Mouse (Mus musculus) 416B (cell line): ENCODE results near the gene Bhmt.
A peak's percentile ranks its signal among the peaks of the same experiment; 100 is the strongest.

ENCODE experiments used
- DNase-seq: peaks from one replicate; pipeline ENCODE4 v3.0.0; 2011; ENCODE audit warnings: low read depth

Gene Bhmt

DNA sequence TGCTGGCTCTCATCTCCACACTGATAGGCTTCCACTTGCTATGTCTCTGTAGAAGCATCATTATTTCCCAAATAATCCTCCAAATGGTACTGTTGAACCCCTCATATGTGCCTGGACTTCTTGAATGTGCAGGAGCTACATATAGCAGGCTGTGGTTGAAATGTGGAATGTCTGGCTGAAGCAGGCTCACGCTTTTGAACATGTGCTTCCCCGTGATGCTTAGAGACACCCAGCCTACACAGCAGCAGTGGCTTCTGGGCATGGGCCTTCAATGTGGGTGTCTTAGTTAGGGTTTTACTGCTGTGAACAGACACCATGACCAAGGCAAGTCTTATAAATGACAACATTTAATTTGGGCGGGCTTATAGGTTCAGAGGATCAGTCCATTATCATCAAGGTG, 30.1 kb downstream of the Bhmt start:
- no peak for DNase-seq

DNA sequence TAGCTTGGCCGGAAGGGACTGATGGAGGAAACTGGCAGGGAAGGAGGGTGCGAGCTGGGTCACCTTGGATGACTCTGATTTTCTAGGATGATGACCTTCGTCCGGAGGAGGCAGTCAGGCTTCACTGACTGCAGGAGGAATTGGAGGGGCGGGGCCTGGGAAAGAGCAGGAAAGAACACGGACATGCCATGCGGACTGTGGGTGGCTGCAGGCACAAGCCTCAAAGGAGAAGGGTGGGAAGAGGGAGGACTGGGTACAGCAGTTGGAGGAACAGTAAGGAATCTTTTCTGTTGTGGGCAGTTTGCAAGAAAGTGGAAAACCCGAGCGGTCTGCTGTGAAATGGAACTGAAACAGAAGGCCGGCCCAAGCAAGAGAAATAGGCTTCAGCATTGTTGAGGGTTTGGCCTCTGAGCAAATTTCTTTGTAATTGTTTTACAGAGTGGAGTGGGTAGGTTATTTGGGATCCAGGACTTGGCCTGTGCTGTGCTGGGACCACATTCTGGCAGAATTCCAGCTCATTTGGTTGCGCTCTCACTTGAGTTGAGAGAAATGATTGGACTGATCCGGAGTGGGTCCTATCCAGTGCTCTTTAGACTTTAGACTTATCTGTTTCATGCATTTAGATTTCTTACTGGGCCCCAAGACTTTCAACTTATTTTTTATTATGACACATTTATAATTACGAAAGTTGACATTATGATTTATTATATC, 30.7 kb downstream of the Bhmt start:
- DNase-seq = no peak

DNA sequence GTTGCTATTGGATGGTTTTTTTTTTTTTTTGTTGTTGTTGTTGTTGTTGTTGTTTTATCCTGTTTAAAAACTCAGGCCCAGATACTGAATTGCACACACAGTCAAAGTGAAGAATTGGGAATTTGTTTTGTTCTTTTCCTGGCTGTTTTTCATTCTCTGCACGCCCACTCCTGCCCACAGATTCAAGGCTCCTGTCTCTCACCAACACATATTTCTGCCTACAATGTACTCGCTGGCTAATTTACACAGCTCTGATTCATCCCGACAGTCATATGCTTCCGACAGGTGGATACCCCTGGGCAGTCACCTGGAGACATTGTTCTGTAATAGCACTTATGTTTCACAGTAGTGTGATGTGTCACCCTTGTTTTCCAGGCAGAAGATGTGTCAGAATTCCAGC, 33.1 kb downstream of the Bhmt start:
- no peak for DNase-seq

DNA sequence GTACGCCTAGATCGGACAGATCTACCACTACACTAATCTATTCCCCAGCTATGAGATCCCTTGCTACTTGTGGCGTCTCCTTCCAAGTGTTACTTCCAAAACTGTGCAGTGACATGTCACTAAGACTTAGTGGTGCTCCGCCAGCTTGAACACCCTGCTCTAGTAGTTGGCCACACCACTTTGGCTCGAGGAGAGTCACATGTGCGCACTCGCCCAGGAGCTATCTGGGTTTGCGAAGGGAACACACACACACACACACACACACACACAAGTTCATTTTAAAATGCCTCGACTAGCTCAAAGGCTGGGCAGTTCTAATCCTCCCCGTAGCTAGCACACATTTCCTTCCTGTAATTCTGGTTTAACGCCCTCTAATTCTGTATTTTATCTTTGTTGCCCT, 36.2 kb downstream of the Bhmt start:
- DNase-seq = no peak

DNA sequence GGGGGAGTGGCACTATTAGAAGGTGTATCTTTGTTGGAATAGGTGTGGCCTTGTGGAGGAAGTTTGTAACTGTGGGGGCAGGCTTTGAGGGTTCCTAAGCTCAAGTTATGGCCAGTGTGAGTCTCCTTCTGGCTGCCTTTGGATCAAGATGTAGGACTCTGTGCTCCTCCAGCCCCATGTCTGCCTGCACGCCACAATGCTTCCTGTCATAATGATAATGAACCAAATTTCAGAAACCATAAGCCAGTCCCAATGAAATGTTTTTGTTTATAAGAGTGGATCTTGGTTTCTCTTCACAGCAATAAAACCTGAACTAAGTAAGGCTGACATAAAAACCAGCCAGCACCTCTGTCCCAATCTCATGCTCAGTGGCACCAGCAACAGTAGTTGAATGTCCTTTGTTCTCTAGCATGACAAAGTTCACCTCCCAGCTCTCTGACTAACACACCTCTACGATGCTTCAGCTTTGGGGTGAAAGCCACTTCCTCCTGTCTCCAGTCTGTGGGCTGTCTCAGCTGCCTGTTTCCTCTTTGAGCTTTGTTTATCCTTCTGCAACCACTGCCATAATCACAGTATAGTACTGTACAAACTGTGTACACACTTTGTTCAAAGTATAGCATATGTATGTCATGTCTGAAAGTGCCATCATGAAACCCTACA, 44.6 kb downstream of the Bhmt start:
- peak; percentile 80 for DNase-seq

DNA sequence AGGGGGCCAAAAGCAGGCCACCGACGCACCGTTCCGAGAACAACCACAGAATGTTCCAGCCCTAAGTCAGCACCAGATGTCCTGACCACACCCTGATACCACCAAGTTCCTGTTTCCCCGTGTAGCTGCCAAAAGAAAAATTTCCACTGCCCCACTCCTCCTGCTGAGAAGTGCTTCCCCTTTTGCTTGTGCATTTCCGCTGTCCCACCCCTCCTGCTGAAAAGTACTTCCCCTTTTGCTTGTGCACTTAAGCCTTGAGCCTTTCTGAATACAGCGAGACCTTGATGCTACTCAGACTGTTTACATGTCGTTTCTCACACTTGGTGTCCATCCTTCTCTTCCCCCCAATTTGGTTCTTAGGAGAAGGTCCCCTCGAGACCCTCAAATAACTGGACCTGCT, 55.2 kb downstream of the Bhmt start:
- DNase-seq = peak; percentile 34

DNA sequence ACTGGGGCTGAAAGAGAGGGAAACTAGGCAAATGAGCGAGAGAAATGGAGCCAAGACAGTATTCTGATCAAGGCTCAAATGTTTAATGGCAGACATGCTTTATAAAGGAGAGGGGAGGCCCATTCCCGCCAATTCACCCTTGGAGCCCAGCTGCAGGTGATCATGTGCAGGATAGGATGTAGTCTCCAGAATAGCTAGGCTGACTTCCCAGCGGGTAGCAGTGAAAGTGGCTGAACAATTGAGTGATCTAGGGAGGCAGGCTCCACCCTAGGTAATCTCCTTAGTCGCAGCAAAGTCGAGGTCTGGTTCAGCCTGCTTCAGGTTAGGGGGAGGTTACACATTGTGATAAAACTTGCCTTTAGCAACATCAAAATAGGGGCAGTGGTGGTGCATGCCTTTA, 57.3 kb downstream of the Bhmt start:
- no peak for DNase-seq

DNA sequence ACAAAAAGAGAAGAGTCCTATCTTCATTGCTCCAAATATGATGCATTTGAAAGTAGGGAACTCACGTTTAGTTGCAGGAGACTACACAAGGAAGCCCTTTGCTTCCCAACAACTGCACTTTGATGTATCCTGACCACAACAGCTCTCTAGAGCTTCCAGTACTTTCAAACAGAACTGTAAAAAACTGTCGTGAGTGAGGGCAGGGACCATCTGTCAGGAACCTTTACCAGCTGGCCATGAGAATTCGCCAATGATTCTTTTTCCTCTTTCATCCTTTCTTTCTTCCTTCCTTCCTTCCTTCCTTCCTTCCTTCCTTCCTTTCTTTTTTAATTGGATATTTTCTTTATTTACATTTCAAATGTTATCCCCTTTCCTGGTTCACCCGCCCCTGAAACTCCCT, 68.1 kb downstream of the Bhmt start:
- no peak for DNase-seq
